Mouse (Mus musculus) embryonic facial prominence, embryonic 14.5 days (tissue): ENCODE data around the gene Ndst2. TPM values are rescaled to one million over a fixed set of nuclear protein-coding genes. Genes with fewer than 3 reads are reported as not detected.
A peak's percentile ranks its signal among the peaks of the same experiment; 100 is the strongest.

Source experiments
- ATAC-seq: fragments of 200-750 bp; cut with Nextera tagmentation; 2 replicates; pipeline ENCODE4 v1.8.0; 2017; ENCODE audit warnings: low read depth, moderate number of reproducible peaks, moderate TSS enrichment
- DNase-seq: peaks from one replicate; pipeline ENCODE4 v3.0.0-alpha.2; 2015; ENCODE audit warnings: low spot score
- H3K27ac ChIP-seq: fragments of 300-500 bp; sonication (generic); replicated peaks from 2 replicates; pipeline ENCODE4 v1.5.1; 2014; ENCODE audit warnings: low read depth, mild to moderate bottlenecking, low read length, moderate library complexity
- H3K27me3 ChIP-seq: fragments of 300-500 bp; sonication (generic); replicated peaks from 2 replicates; pipeline ENCODE4 v1.6.1; 2014; ENCODE audit warnings: low read length; ENCODE audit not compliant: control insufficient read depth, insufficient read depth
- H3K36me3 ChIP-seq: fragments of 300-500 bp; sonication (generic); 2 replicates; pipeline ENCODE4 v1.6.1; 2014; ENCODE audit warnings: low read length, mixed read lengths; ENCODE audit not compliant: control insufficient read depth, insufficient read depth
- H3K4me1 ChIP-seq: fragments of 300-500 bp; sonication (generic); 2 replicates; pipeline ENCODE4 v1.6.1; 2014; ENCODE audit warnings: antibody characterized with exemption, low read length; ENCODE audit not compliant: control insufficient read depth, insufficient read depth
- H3K4me2 ChIP-seq: fragments of 300-500 bp; sonication (generic); 2 replicates; pipeline ENCODE4 v1.6.1; 2014; ENCODE audit warnings: low read depth, mild to moderate bottlenecking, low read length, moderate library complexity, mixed read lengths
- H3K4me3 ChIP-seq: fragments of 300-500 bp; sonication (generic); 2 replicates; pipeline ENCODE4 v1.5.1; 2014; ENCODE audit warnings: low read depth, mild to moderate bottlenecking, low read length
- H3K9ac ChIP-seq: fragments of 300-500 bp; sonication (generic); 2 replicates; pipeline ENCODE4 v1.6.1; 2014; ENCODE audit warnings: low read depth, mild to moderate bottlenecking, low read length, moderate library complexity, mixed read lengths
- H3K9me3 ChIP-seq: fragments of 300-500 bp; sonication (generic); 2 replicates; pipeline ENCODE4 v1.6.1; 2016; ENCODE audit warnings: low read length; ENCODE audit not compliant: control insufficient read depth
- WGBS: fragments of 180-500 bp; shearing (Covaris S2); extraction: QIAGEN DNeasy Blood & Tissue Kit; methylation state at CpG from one replicate; pipeline ENCODE4 v1.1.7; 2014; 5-methylcytosine and 5-hydroxymethylcytosine counted together
- polyA plus RNA-seq: library from polyadenylated mRNA; unstranded; fragments of >200 nt; fragmentation: Nextera tagmentation; extraction: Ambion mirVana; gene quantifications from 2 replicates; pipeline ENCODE4 v1.2.1, GENCODE M21; 2014

The Ndst2 gene
- polyA plus RNA-seq, 1 experiment from 2014 or later = 33.7 TPM

DNA sequence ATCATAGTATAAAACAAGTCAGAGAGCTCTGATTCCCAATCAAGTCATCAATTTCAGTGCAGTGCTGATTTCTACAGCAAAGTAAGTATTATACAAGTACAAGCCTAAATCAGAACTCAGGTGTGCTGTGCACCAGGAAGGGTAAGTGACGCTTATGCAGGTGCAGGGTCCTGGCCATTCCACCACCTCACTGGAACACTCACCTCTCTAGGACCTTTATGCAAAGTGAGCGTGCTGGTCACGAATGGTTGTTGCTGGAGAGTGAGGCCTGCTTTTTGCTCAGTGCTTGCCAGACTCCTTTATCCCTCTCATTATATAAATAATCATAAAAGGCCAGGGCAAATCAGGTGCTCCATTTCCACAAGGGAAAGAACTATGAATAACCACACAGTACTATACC lies 34.0 kb downstream of the Ndst2 start:
- H3K36me3 ChIP-seq = peaks cover 30% of the 10 kb centered on the region
- peaks cover 29% of the 10 kb centered on the region for H3K4me1 ChIP-seq
- no peak for ATAC-seq
- no peaks in the 10 kb centered on the region for H3K27me3 ChIP-seq
- no peak for DNase-seq
- no peaks in the 10 kb centered on the region for H3K9me3 ChIP-seq
- H3K4me2 ChIP-seq = no peak overlapping the region
- no peak overlapping the region for H3K9ac ChIP-seq
- WGBS = 83% methylated on average over 3 of the region's 3 CpGs
- H3K4me3 ChIP-seq = no peak overlapping the region
- H3K27ac ChIP-seq = no peak overlapping the region

DNA sequence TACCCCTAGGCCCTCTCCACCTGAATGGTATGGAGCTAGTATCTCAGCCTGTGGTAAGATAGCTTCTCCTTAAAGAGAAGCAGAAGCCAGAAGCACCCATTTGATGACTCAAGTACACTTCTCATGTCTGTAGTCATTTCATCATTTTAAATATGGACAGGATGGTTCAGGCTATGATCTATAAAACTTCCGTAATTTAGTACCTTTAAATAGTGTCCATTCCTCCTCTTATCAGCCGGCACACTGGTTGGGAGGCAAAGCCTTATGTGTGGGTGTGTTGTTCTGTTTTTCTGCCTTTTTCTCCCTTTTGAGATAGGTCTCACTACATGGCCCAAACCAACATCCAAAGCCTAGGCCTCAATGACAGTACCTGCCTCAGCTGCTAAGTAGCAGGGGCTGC lies 35.8 kb downstream of the Ndst2 start:
- 90% methylated on average over 2 of the region's 2 CpGs for WGBS

DNA sequence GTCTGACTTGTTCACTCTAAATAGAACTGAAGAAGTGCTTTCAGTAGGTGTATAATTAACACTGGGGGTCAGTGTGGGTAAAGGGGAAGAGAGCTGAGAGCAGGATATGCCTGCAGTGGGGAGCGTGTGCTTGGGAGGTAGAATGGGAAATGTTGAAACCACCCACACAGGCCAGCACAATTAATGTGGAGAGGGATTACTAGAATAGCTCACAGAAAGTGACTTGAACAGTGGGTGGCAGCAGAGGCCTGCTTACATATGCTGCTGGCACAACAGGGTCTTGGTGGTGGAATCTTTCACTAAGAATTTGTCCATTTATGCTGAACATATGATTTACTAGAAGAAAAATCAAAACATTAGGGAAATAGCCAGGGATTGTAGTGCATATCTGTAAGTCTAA lies 37.4 kb downstream of the Ndst2 start:
- Histone ChIP-seq H3K9me3 (no peaks in the 10 kb centered on the region), H3K4me2 (peak overlapping the region; percentile 73), H3K4me3 (peak overlapping the region; percentile 89), H3K27ac (no peak overlapping the region), H3K4me1 (peaks cover 26% of the 10 kb centered on the region), H3K27me3 (no peaks in the 10 kb centered on the region), H3K36me3 (peaks cover 51% of the 10 kb centered on the region), H3K9ac (peak overlapping the region; percentile 26; the same call in 1 of the 2 replicates)
- 14% methylated on average over 1 of the region's 1 CpGs for WGBS
- DNase-seq (peak; percentile 83), ATAC-seq (no peak)

More for the DNA sequence above, 35.8 kb downstream of the Ndst2 start:
- no peak for ATAC-seq
- no peak overlapping the region for H3K4me3 ChIP-seq
- no peaks in the 10 kb centered on the region for H3K27me3 ChIP-seq
- DNase-seq = no peak
- H3K9ac ChIP-seq = no peak overlapping the region
- H3K9me3 ChIP-seq = no peaks in the 10 kb centered on the region
- H3K36me3 ChIP-seq = peaks cover 36% of the 10 kb centered on the region
- H3K27ac ChIP-seq = no peak overlapping the region
- peaks cover 29% of the 10 kb centered on the region for H3K4me1 ChIP-seq
- no peak overlapping the region for H3K4me2 ChIP-seq

GRCm38 (mm10) chr14:20695761-20696520 lies 38.4 kb downstream of the Ndst2 start:
- DNase-seq = no peak

GRCm38 (mm10) chr14:20694884-20695760 lies 39.2 kb downstream of the Ndst2 start, which contains the start of gene Fut11:
Gene Fut11 (plus strand): TSS chr14:20694968.
- ATAC-seq (peak; percentile 94), DNase-seq (peak; percentile 95)
- H3K4me3 ChIP-seq = peak within 1 kb of the TSS; percentile 89
- 2% methylated on average over 39 of the region's 111 CpGs for WGBS
- no peaks in the 10 kb centered on the region for H3K9me3 ChIP-seq
- H3K36me3 ChIP-seq = peaks cover 64% of the 10 kb centered on the region
- no peaks in the 10 kb centered on the region for H3K27me3 ChIP-seq
- H3K9ac ChIP-seq = peak within 1 kb of the TSS; percentile 93
- peaks cover 19% of the 10 kb centered on the region for H3K4me1 ChIP-seq
- peak within 1 kb of the TSS; percentile 97 for H3K27ac ChIP-seq
- H3K4me2 ChIP-seq = peak within 1 kb of the TSS; percentile 73

More at GRCm38 (mm10) chr14:20695761-20696520, 38.4 kb downstream of the Ndst2 start:
- Histone ChIP-seq H3K27ac (peak overlapping the region; percentile 97), H3K36me3 (peaks cover 62% of the 10 kb centered on the region), H3K9ac (peak overlapping the region; percentile 93), H3K4me3 (peak overlapping the region; percentile 89), H3K4me1 (peaks cover 19% of the 10 kb centered on the region), H3K9me3 (no peaks in the 10 kb centered on the region), H3K27me3 (no peaks in the 10 kb centered on the region), H3K4me2 (peak overlapping the region; percentile 73)
- ATAC-seq = no peak
- WGBS = 14% methylated on average over 24 of the region's 27 CpGs

GRCm38 (mm10) chr14:20694185-20694883 lies 40.0 kb downstream of the Ndst2 start:
- Histone ChIP-seq H3K27ac (peak overlapping the region; percentile 97), H3K9me3 (no peaks in the 10 kb centered on the region), H3K4me2 (peak overlapping the region; percentile 73), H3K27me3 (no peaks in the 10 kb centered on the region), H3K4me1 (peaks cover 19% of the 10 kb centered on the region), H3K9ac (peak overlapping the region; percentile 93), H3K36me3 (peaks cover 64% of the 10 kb centered on the region), H3K4me3 (peak overlapping the region; percentile 89)
- DNase-seq = no peak
- 46% methylated on average over 13 of the region's 13 CpGs for WGBS
- no peak; the same call in 1 of the 2 replicates for ATAC-seq

DNA sequence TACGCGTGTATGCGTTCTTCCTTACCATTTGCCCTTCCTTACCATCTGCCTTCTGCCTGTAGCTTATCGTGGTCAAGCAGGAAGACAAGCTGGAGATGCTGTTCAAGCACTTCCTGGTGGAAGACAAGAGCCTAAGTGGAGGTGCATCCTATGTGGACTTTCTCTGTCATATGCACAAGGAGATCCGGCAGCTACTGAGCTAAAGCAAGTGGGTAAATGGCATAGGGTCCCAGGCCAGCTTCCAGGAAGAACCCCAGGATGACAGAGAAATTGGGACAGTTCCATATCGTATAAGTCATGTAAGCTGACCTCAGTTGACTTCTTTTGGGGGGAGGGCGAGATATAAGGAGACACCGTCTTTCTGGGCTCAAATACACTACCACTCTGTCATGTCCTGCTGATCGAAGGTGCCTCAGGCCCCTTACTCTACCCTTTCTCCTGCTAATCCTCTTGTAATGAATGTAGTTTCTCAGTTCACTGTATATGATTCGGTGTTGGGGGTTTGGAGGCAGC lies 40.7 kb downstream of the Ndst2 start:
- H3K4me3 ChIP-seq = no peak overlapping the region
- no peaks in the 10 kb centered on the region for H3K9me3 ChIP-seq
- H3K9ac ChIP-seq = 0 out of 2 replicates have a peak overlapping the region, but pooled peaks have one; percentile 32
- peaks cover 19% of the 10 kb centered on the region for H3K4me1 ChIP-seq
- ATAC-seq (no peak), DNase-seq (no peak)
- no peak overlapping the region for H3K4me2 ChIP-seq
- peaks cover 68% of the 10 kb centered on the region for H3K36me3 ChIP-seq
- H3K27me3 ChIP-seq = no peaks in the 10 kb centered on the region
- 93% methylated on average over 10 of the region's 10 CpGs for WGBS
- H3K27ac ChIP-seq = no peak overlapping the region

DNA sequence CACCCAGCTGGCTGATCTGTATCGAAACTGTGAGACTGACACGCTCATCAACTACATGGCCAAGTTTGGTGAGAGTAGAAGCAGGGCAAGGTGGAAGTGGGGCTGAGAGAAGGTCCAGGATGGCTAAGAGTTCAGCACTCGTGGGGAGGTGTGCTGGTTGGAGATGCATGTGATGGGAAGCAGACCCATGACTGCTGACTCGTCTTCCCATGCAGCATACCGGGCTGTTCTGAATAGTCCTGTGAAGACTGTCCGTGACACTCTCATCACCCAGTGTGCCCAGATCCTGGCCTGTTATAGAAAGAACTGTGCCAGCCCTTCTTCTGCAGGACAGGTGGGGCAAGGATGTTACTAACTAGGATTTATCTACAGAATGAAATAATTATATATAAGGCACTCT lies 42.6 kb downstream of the Ndst2 start:
- Histone ChIP-seq H3K9me3 (no peaks in the 10 kb centered on the region), H3K36me3 (peaks cover 78% of the 10 kb centered on the region), H3K4me1 (peaks cover 10% of the 10 kb centered on the region), H3K27me3 (no peaks in the 10 kb centered on the region), H3K4me2 (no peak overlapping the region), H3K4me3 (no peak overlapping the region), H3K9ac (no peak overlapping the region), H3K27ac (no peak overlapping the region)
- no peak for ATAC-seq
- DNase-seq = no peak
- WGBS = 95% methylated on average over 6 of the region's 6 CpGs
